Mouse (Mus musculus) thymus, adult 2 months (tissue): ENCODE measurements around the gene Gm17606. TPM values are rescaled to one million over a fixed set of nuclear protein-coding genes. Genes with fewer than 3 reads are reported as not detected.

Experiments
- DNase-seq: peaks from one replicate; pipeline ENCODE4 v3.0.0; 2021
- H3K27ac ChIP-seq: fragments of 200-500 bp; 2 replicates; pipeline ENCODE4 v1.5.1; 2012; ENCODE audit warnings: low read length, control low read depth; ENCODE audit not compliant: control insufficient read depth, insufficient read depth
- H3K27me3 ChIP-seq: fragments of 200-500 bp; 2 replicates; pipeline ENCODE4 v1.6.1; 2012; ENCODE audit warnings: mild to moderate bottlenecking, low read length, moderate library complexity, mixed read lengths; ENCODE audit not compliant: control insufficient read depth, insufficient read depth
- H3K36me3 ChIP-seq: fragments of 200-500 bp; 2 replicates; pipeline ENCODE4 v1.6.1; 2012; ENCODE audit warnings: mild to moderate bottlenecking, low read length, moderate library complexity; ENCODE audit not compliant: control insufficient read depth, insufficient read depth
- H3K4me1 ChIP-seq: fragments of 200-500 bp; replicated peaks from 2 replicates; pipeline ENCODE4 v1.6.1; 2012; ENCODE audit warnings: low read length; ENCODE audit not compliant: control insufficient read depth, insufficient read depth
- H3K4me3 ChIP-seq: fragments of 200-500 bp; 2 replicates; pipeline ENCODE4 v1.5.1; 2012; ENCODE audit warnings: mild to moderate bottlenecking, low read length, control low read depth, moderate library complexity; ENCODE audit not compliant: control insufficient read depth, insufficient read depth
- CTCF ChIP-seq: fragments of 200-500 bp; IDR thresholded peaks from 2 replicates; pipeline ENCODE4 v1.5.1; 2012; ENCODE audit warnings: mild to moderate bottlenecking, control low read depth, low read length, moderate library complexity, borderline replicate concordance; ENCODE audit not compliant: control insufficient read depth, poor library complexity, insufficient read depth; ENCODE audit errors: extremely low read depth
- POLR2A ChIP-seq: fragments of 200-500 bp; IDR thresholded peaks from 2 replicates; pipeline ENCODE4 v1.6.1; 2012; ENCODE audit warnings: mild to moderate bottlenecking, low read length, control low read depth, moderate library complexity; ENCODE audit not compliant: control insufficient read depth, poor library complexity, insufficient read depth; ENCODE audit errors: extremely low read depth
- WGBS: fragments of 180-500 bp; shearing (Covaris S2); methylation state at CpG from one replicate; pipeline ENCODE4 v1.1.7; 2018; 5-methylcytosine and 5-hydroxymethylcytosine counted together
- polyA plus RNA-seq: library from polyadenylated mRNA; depleted of rRNA; stranded (reverse); fragments of >200 nt; gene quantifications from 2 replicates; pipeline ENCODE4 v1.2.3, GENCODE M21; 2012

Gm17606 gene
- polyA plus RNA-seq, 1 experiment, result not detected

DNA sequence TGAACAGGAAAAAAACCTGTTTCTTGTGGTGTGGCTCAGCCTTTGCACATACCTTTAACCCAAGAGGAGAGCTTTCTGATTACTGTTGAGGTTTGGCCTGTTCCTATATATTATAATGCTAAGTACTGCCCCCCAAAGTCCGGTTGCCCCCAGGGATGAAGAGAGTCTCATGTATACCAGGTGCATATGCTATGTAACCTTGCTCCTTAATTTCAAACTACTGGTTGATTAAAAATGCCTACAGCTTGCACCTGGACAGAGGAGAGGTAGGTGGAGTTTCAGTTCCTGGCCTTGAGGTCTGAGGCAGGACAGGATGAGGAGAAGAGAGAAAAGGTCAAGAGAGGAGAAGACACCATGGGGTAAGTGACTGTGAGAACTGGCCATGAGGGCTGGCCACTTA is 19.6 kb upstream of the Gm17606 start, which contains the start of gene Psmb11:
TSS of gene Psmb11 (plus strand) at position 301 of the 400 bp plus-strand sequence.
- 95% methylated on average over 1 of the region's 1 CpGs for WGBS
- H3K36me3 ChIP-seq, result no peaks in the 10 kb centered on the region

DNA sequence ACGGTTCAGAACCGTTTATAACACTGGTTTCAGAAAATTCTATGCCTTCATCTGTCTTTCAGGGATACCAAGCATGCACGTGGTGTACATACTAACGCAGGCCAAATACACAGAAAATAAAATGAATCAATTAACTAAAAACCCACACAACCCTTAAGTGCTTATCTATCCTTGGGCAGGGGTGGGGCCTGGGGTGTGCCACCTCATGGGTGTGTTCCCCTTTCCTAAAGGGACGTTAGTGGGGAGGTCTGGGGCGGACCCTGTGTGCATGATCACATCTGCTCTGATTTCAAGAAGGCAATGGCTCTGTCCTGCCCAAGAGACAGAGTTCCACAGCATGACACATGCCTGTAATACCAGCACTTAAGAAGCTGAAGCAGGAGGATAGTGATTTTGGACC is 17.4 kb upstream of the Gm17606 start:
- Histone ChIP-seq H3K27me3 (no peaks in the 10 kb centered on the region), H3K27ac (no peak overlapping the region), H3K36me3 (no peaks in the 10 kb centered on the region), H3K4me1 (no peaks in the 10 kb centered on the region), H3K4me3 (no peak overlapping the region)
- WGBS, result 83% methylated on average over 6 of the region's 6 CpGs
- no peak for TF ChIP-seq CTCF
- no peak for TF ChIP-seq POLR2A
- DNase-seq, result no peak

More for the DNA sequence above, 19.6 kb upstream of the Gm17606 start, which contains the start of gene Psmb11:
- no peak within 1 kb of the TSS for H3K27ac ChIP-seq
- no peak for DNase-seq
- H3K4me1 ChIP-seq, result peaks cover 9% of the 10 kb centered on the region
- no peak within 1 kb of the TSS for H3K4me3 ChIP-seq
- H3K27me3 ChIP-seq, result no peaks in the 10 kb centered on the region
- TF ChIP-seq CTCF (no peak), POLR2A (no peak)

DNA sequence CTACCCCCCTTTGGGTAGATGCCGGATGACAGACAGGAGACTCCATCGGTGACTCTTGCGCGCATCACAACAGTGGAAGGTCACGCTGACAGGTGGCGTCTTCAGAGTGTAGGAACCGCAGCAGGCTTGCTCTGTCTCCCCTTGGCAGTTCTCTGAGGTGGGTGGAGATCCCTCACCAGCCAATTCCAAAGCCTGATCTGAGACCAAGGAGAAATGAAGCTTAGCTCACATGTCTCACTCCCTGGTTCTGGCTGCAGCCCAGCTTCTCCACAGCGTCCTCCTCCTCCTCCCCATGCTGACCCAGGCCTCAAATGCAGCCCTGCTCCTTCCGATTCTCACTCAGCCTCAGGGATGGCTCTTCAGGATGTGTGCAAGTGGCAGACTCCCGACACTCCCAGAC is 15.8 kb upstream of the Gm17606 start:
- TF ChIP-seq CTCF, result no peak
- TF ChIP-seq POLR2A, result no peak
- no peak overlapping the region for H3K4me3 ChIP-seq
- H3K27me3 ChIP-seq, result no peaks in the 10 kb centered on the region
- no peaks in the 10 kb centered on the region for H3K4me1 ChIP-seq
- 91% methylated on average over 10 of the region's 10 CpGs for whole genome bisulfite sequencing
- DNase-seq, result no peak
- no peak overlapping the region for H3K27ac ChIP-seq
- no peaks in the 10 kb centered on the region for H3K36me3 ChIP-seq

DNA sequence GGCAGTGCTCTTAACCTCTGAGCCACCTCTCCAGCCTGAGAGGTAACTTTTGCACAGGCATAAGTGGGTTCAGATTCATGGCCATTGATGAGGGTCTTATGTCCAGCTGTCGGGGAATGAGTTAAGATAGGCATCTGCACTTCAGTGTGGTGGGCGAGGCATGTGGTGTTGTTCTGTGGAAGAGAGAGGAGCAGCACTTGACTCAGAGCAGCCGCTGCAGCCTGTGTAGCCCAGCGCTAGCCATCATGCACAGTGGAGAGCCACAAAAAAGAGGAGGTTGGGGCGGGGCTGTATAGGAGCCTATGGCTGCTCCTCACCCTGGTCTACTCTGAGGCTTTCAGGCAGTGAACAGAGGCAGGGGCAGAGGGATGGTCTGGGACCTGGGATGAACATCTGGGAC is 12.6 kb upstream of the Gm17606 start:
- DNase-seq, result no peak
- Histone ChIP-seq H3K4me3 (no peak overlapping the region), H3K27me3 (no peaks in the 10 kb centered on the region), H3K27ac (no peak overlapping the region), H3K36me3 (peaks cover 15% of the 10 kb centered on the region), H3K4me1 (no peaks in the 10 kb centered on the region)
- 57% methylated on average over 5 of the region's 5 CpGs for WGBS
- TF ChIP-seq CTCF, result no peak
- TF ChIP-seq POLR2A, result no peak

DNA sequence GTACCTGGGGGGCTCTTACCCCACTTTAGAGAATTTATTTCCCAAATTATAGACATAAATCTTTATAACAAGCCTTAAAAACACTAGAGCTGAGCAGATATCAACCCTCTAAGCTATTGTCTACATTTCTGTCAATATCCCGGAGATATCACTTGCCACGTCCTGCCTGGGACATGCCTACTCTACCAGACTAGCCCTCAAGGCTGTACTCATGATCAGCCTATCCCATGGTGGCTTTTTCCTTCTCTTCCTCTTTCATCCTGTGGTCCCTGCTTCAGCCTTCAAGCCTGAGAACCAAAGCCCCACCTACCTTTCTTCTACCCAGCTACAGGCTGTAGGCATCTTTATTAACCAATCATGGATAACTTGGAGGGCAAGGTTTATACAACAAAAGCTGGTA is 11.0 kb upstream of the Gm17606 start:
- Histone ChIP-seq H3K36me3 (peaks cover 21% of the 10 kb centered on the region), H3K27ac (no peak overlapping the region), H3K4me1 (no peaks in the 10 kb centered on the region), H3K27me3 (no peaks in the 10 kb centered on the region), H3K4me3 (no peak overlapping the region)
- no peak for DNase-seq
- WGBS, result 95% methylated on average over 2 of the region's 2 CpGs
- TF ChIP-seq CTCF (no peak), POLR2A (no peak)

DNA sequence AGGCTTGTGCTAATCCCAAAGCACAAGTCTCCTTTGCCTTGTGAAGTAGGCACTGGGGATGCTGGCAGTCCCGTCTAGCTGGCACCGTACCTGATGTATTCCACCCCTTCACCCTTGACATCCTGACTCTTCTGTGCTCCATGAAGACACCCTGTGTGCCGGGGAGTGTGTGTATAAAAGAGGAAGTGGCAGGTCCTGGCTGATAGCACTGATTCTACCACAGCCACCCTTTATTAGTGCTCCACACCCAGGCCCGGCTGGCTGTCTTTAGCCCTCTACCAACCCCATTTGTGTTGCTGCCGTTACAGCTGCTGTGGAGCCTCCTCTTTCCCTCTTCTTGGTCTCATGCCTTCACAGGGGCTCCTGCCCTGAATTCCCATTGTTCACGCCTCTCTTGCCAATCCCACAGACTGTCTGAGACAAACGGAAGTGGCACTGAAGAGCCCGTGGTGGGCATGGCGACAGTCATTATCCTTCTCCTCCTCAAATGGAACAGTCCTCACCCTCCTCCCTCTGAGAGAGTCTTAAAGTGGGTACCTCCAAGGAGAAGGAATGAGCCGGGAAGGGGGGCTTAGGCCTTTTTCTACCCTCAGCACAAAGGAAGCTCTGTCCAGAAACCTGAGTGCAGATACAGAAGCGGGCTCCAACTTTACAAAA is 10.0 kb upstream of the Gm17606 start:
- Histone ChIP-seq H3K27me3 (no peaks in the 10 kb centered on the region), H3K27ac (no peak overlapping the region), H3K36me3 (peaks cover 21% of the 10 kb centered on the region), H3K4me3 (no peak overlapping the region), H3K4me1 (no peaks in the 10 kb centered on the region)
- DNase-seq, result no peak
- no peak for TF ChIP-seq POLR2A
- 68% methylated on average over 11 of the region's 11 CpGs for WGBS

DNA sequence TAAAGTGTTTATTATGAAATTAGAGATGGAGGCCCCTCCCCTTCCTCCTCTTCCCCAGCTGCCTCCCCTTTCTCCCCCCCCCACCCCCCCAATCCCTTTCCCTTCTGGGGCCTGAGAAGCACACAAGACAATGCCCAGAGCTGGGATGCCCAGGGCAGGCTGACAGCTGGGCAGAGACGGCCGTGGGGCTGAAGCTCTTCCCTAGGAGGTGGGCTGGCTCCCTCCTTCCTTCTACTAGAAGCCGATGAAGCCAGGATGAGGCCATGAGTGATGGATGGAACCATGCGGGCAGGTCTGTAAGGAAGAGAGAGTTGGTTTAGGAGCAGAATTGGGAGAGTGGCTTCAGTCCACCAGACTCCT is 9.5 kb upstream of the Gm17606 start:
- Histone ChIP-seq H3K4me3 (no peak overlapping the region), H3K36me3 (peaks cover 21% of the 10 kb centered on the region)
- TF ChIP-seq POLR2A, result no peak

More for the DNA sequence above, 9.5 kb upstream of the Gm17606 start:
- H3K4me1 ChIP-seq, result no peaks in the 10 kb centered on the region
- DNase-seq, result no peak
- H3K27ac ChIP-seq, result no peak overlapping the region
- no peaks in the 10 kb centered on the region for H3K27me3 ChIP-seq
- WGBS, result 99% methylated on average over 4 of the region's 4 CpGs
